Mouse (Mus musculus) MEL (cell line): ENCODE measurements around the gene Spatc1l. TPM values are rescaled to one million over a fixed set of nuclear protein-coding genes. Genes with fewer than 3 reads are reported as not detected.

ENCODE experiments used
- DNase-seq: peaks from one replicate; pipeline ENCODE4 v3.0.0; 2011; ENCODE audit warnings: low read depth, low spot score
- H3K27ac ChIP-seq: 2 replicates; pipeline ENCODE4 v1.5.1; 2012; ENCODE audit warnings: low read depth, mild to moderate bottlenecking, control low read depth, low read length, moderate library complexity; ENCODE audit not compliant: control insufficient read depth
- H3K27me3 ChIP-seq, 2 experiments: fragments of 150-350 bp in 1 of 2; sonication (generic) in 1 of 2; 2 replicates each; pipeline ENCODE4 v1.6.1; 2012; ENCODE audit warnings: low read length in 2 of 2, mild to moderate bottlenecking in 2 of 2, improper control_type of control experiment in 1 of 2, moderate library complexity in 1 of 2; ENCODE audit not compliant: insufficient read depth in 2 of 2, control insufficient read depth in 1 of 2
- H3K36me3 ChIP-seq, 2 experiments: 2 replicates each; pipeline ENCODE4 v1.6.1; 2012 to 2014; ENCODE audit warnings: low read length in 2 of 2, improper control_type of control experiment in 1 of 2, inconsistent platforms in 1 of 2, mild to moderate bottlenecking in 1 of 2; ENCODE audit not compliant: insufficient read depth in 2 of 2, control insufficient read depth in 1 of 2
- H3K4me1 ChIP-seq, 2 experiments: fragments of 150-350 bp in 1 of 2; sonication (generic) in 1 of 2; 2 replicates each; pipeline ENCODE4 v1.6.1; 2012; ENCODE audit warnings: low read length in 2 of 2, improper control_type of control experiment in 1 of 2, mild to moderate bottlenecking in 1 of 2; ENCODE audit not compliant: insufficient read depth in 2 of 2, control insufficient read depth in 1 of 2
- H3K4me3 ChIP-seq, 2 experiments: fragments of 150-350 bp in 1 of 2; sonication (generic) in 1 of 2; 2 replicates each; pipeline ENCODE4 v1.5.1; 2012; ENCODE audit warnings: low read depth in 2 of 2, low read length in 2 of 2, mild to moderate bottlenecking in 2 of 2, moderate library complexity in 2 of 2, control low read depth in 1 of 2, improper control_type of control experiment in 1 of 2; ENCODE audit not compliant: control insufficient read depth in 1 of 2, insufficient read depth in 1 of 2
- H3K79me2 ChIP-seq: 2 replicates; pipeline ENCODE4 v1.6.1; 2012; ENCODE audit warnings: mild to moderate bottlenecking, low read length, moderate library complexity; ENCODE audit not compliant: control insufficient read depth, poor library complexity, insufficient read depth
- H3K9ac ChIP-seq: 2 replicates; pipeline ENCODE4 v1.6.1; 2012; ENCODE audit warnings: low read depth, mild to moderate bottlenecking, control low read depth, low read length, moderate library complexity; ENCODE audit not compliant: control insufficient read depth, poor library complexity, severe bottlenecking
- H3K9me3 ChIP-seq: fragments of 150-350 bp; sonication (generic); replicated peaks from 2 replicates; pipeline ENCODE4 v1.6.1; 2012; ENCODE audit warnings: mild to moderate bottlenecking, low read length, improper control_type of control experiment, moderate library complexity; ENCODE audit not compliant: insufficient read depth
- CHD1 ChIP-seq: IDR thresholded peaks from 2 replicates; pipeline ENCODE4 v1.6.1; 2012; ENCODE audit warnings: low read depth, mild to moderate bottlenecking, inconsistent platforms, low read length, improper control_type of control experiment
- GATA1 ChIP-seq: IDR thresholded peaks from 2 replicates; pipeline ENCODE4 v1.6.1; 2011; ENCODE audit warnings: low read depth, low read length, improper control_type of control experiment
- HCFC1 ChIP-seq: IDR thresholded peaks from 2 replicates; pipeline ENCODE4 v1.6.1; 2012; ENCODE audit warnings: low read depth, mild to moderate bottlenecking, inconsistent platforms, low read length, improper control_type of control experiment, moderate library complexity
- MEF2A ChIP-seq: IDR thresholded peaks from 2 replicates; pipeline ENCODE4 v1.6.1; 2014; ENCODE audit warnings: low read depth, mild to moderate bottlenecking, inconsistent platforms, low read length, improper control_type of control experiment; ENCODE audit not compliant: poor library complexity, insufficient replicate concordance, severe bottlenecking; ENCODE audit errors: extremely low read depth
- POLR2AphosphoS5 ChIP-seq: IDR thresholded peaks from 2 replicates; pipeline ENCODE4 v1.6.1; 2012; ENCODE audit warnings: low read depth, borderline replicate concordance, mild to moderate bottlenecking, inconsistent platforms, low read length, moderate library complexity, mixed read lengths
- TAL1 ChIP-seq: IDR thresholded peaks from 2 replicates; pipeline ENCODE4 v1.6.1; 2012; ENCODE audit warnings: mild to moderate bottlenecking, inconsistent platforms, low read length, moderate library complexity, mixed read lengths
- TCF12 ChIP-seq: IDR thresholded peaks from 2 replicates; pipeline ENCODE4 v1.6.1; 2014; ENCODE audit warnings: low read depth, mild to moderate bottlenecking, inconsistent platforms, low read length, improper control_type of control experiment, moderate library complexity
- UBTF ChIP-seq: IDR thresholded peaks from 2 replicates; pipeline ENCODE4 v1.6.1; 2012; ENCODE audit warnings: low read depth, mild to moderate bottlenecking, inconsistent platforms, low read length, improper control_type of control experiment, moderate library complexity, borderline replicate concordance; ENCODE audit not compliant: insufficient read depth
- ZKSCAN1 ChIP-seq: IDR thresholded peaks from 2 replicates; pipeline ENCODE4 v1.6.1; 2012; ENCODE audit warnings: low read depth, mild to moderate bottlenecking, inconsistent platforms, low read length, improper control_type of control experiment, moderate library complexity
- ZMIZ1 ChIP-seq: IDR thresholded peaks from 2 replicates; pipeline ENCODE4 v1.6.1; 2012; ENCODE audit warnings: low read depth, mild to moderate bottlenecking, inconsistent platforms, low read length, improper control_type of control experiment, moderate library complexity
- ZNF384 ChIP-seq: IDR thresholded peaks from 2 replicates; pipeline ENCODE4 v1.6.1; 2012; ENCODE audit warnings: low read depth, mild to moderate bottlenecking, inconsistent platforms, low read length, improper control_type of control experiment
- polyA plus RNA-seq, 2 experiments: library from polyadenylated mRNA; stranded (reverse) in 1 of 2; unstranded in 1 of 2; fragments of >175 nt in 1 of 2; fragments of >200 nt in 1 of 2; gene quantifications; 2 replicates each; pipeline versions ENCODE4 v1.2.1 to v1.2.4; 2012; ENCODE audit warnings: low replicate concordance in 2 of 2, low read depth in 1 of 2; ENCODE audit not compliant: insufficient read length in 2 of 2, insufficient read depth in 1 of 2, missing spikeins in 1 of 2
- total RNA-seq: library from RNA; depleted of rRNA; stranded (reverse); fragments of 300-350 nt; gene quantifications from 2 replicates; pipeline ENCODE4 v1.2.3, GENCODE M21; 2012; rRNA removed

Gene Spatc1l
- total and polyA plus RNA-seq, 3 experiments: not detected

DNA sequence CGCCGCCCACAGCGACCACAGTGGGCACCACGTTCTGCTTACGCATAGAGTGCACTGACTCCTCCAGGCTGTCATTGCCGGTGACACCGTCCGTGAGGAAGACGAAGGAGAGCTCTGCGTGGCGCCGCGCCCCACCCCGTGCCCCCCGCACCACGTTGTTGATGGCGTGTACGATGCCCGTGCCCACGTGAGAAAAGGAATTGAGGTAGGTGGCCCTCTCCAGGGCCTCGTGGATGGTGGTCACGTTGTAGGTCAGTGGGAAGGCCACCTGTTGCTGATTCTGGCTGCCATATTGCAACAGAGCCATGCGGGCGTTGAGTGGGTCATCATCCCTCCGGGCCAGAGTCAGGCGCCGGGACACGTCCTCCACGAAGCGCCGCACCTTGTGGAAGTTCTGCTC lies 34.3 kb downstream of the Spatc1l start:
- Histone ChIP-seq H3K9ac (no peak overlapping the region), H3K4me1 (no peaks in the 10 kb centered on the region), H3K79me2 (no peaks in the 10 kb centered on the region), H3K36me3 (no peaks in the 10 kb centered on the region), H3K4me3 (no peak overlapping the region), H3K27ac (no peak overlapping the region), H3K9me3 (no peaks in the 10 kb centered on the region), H3K27me3 (no peaks in the 10 kb centered on the region)
- no peak for TF ChIP-seq ZMIZ1
- no peak for TF ChIP-seq TCF12
- no peak for TF ChIP-seq POLR2AphosphoS5
- TF ChIP-seq TAL1: no peak
- TF ChIP-seq ZKSCAN1: no peak
- no peak for TF ChIP-seq UBTF
- TF ChIP-seq MEF2A: no peak
- TF ChIP-seq GATA1: no peak
- DNase-seq: no peak

- no peaks in the 10 kb centered on the region for H3K27me3 ChIP-seq
- no peak overlapping the region for H3K4me3 ChIP-seq
- no peaks in the 10 kb centered on the region for H3K79me2 ChIP-seq
- no peaks in the 10 kb centered on the region for H3K36me3 ChIP-seq
- H3K9ac ChIP-seq: no peak overlapping the region
- no peaks in the 10 kb centered on the region for H3K9me3 ChIP-seq
- DNase-seq: no peak
- H3K4me1 ChIP-seq: no peaks in the 10 kb centered on the region
- no peak overlapping the region for H3K27ac ChIP-seq
- TF ChIP-seq CHD1: no peak
- no peak for TF ChIP-seq HCFC1
- no peak for TF ChIP-seq ZNF384
- no peak for TF ChIP-seq UBTF
Measured at GRCm38 (mm10) chr10:76602690-76603089, 40.6 kb downstream of the Spatc1l start.

- H3K27me3 ChIP-seq: peaks cover 0 to 1% of the 10 kb centered on the region in 2 experiments; a peak in 1 of 4 replicates
- no peaks in the 10 kb centered on the region for H3K4me1 ChIP-seq
- H3K79me2 ChIP-seq: no peaks in the 10 kb centered on the region
- no peak for TF ChIP-seq CHD1
- no peak overlapping the region for H3K27ac ChIP-seq
- no peaks in the 10 kb centered on the region for H3K9me3 ChIP-seq
- no peak overlapping the region for H3K9ac ChIP-seq
- no peak overlapping the region for H3K4me3 ChIP-seq
- H3K36me3 ChIP-seq: no peaks in the 10 kb centered on the region
- no peak for DNase-seq
Measured at GRCm38 (mm10) chr10:76612473-76612872, 50.4 kb downstream of the Spatc1l start.

Other genes starting within 250 kb of the Spatc1l start
- 2.6 and 2.8 TPM in 2 replicates for gene Dip2a, start 217.0 kb upstream of the Spatc1l start, total RNA-seq
- gene Dip2a, start 217.0 kb upstream of the Spatc1l start, polyA plus RNA-seq: 1 to 10 TPM in 1 of 2 experiments, not detected in 1; 5.7 TPM
- not detected in 2 replicates for gene AC141477.1, start 121.8 kb upstream of the Spatc1l start, total RNA-seq
- gene AC141477.1, start 121.8 kb upstream of the Spatc1l start, polyA plus RNA-seq: under 1 TPM in 1 of 2 experiments, not detected in 1; 0.70 TPM
- 30.7 and 34.1 TPM in 2 replicates for gene Pcnt, start 119.5 kb upstream of the Spatc1l start, total RNA-seq
- 10 to 100 TPM; 36.4 to 51.3 TPM for gene Pcnt, start 119.5 kb upstream of the Spatc1l start, polyA plus RNA-seq
- 0.13 and 0.15 TPM in 2 replicates for gene 2610028H24Rik, start 113.2 kb upstream of the Spatc1l start, total RNA-seq
- gene 2610028H24Rik, start 113.2 kb upstream of the Spatc1l start, polyA plus RNA-seq: under 1 TPM in 1 of 2 experiments, not detected in 1; 0.10 TPM
- gene Mcm3ap, start 93.3 kb upstream of the Spatc1l start, total RNA-seq: 38.1 and 39.6 TPM in 2 replicates
- gene Mcm3ap, start 93.3 kb upstream of the Spatc1l start, polyA plus RNA-seq: 10 to 100 TPM in 1 of 2 experiments, not detected in 1; 57.0 TPM
- 4.0 TPM in 2 replicates for gene Ybey, start 93.2 kb upstream of the Spatc1l start, total RNA-seq
- gene Ybey, start 93.2 kb upstream of the Spatc1l start, polyA plus RNA-seq: 1 to 10 TPM in 1 of 2 experiments, not detected in 1; 2.6 TPM
- 26.3 and 27.5 TPM in 2 replicates for gene Lss, start 30.7 kb upstream of the Spatc1l start, total RNA-seq
- gene Lss, start 30.7 kb upstream of the Spatc1l start, polyA plus RNA-seq: 10 to 100 TPM; 27.5 to 28.3 TPM
- not detected in 2 replicates for gene Ftcd, start 13.4 kb downstream of the Spatc1l start, total RNA-seq
- gene Ftcd, start 13.4 kb downstream of the Spatc1l start, polyA plus RNA-seq: not detected
- gene Col6a2, start 61.4 kb downstream of the Spatc1l start, total RNA-seq: not detected in 2 replicates
- not detected for gene Col6a2, start 61.4 kb downstream of the Spatc1l start, polyA plus RNA-seq
- not detected in 2 replicates for gene Col6a1, start 163.9 kb downstream of the Spatc1l start, total RNA-seq
- not detected for gene Col6a1, start 163.9 kb downstream of the Spatc1l start, polyA plus RNA-seq